Mouse (Mus musculus) thymus, postnatal 4 days (tissue): ENCODE data around the gene Rnft1.
"Not testable (repeated sequence)": the region's sequence is repeated elsewhere in the genome, so short reads cannot be mapped to it uniquely, and the experiment has no call there.

Experiments used
- DNase-seq: peaks from one replicate; pipeline ENCODE4 v3.0.0; 2021

The Rnft1 gene

DNA sequence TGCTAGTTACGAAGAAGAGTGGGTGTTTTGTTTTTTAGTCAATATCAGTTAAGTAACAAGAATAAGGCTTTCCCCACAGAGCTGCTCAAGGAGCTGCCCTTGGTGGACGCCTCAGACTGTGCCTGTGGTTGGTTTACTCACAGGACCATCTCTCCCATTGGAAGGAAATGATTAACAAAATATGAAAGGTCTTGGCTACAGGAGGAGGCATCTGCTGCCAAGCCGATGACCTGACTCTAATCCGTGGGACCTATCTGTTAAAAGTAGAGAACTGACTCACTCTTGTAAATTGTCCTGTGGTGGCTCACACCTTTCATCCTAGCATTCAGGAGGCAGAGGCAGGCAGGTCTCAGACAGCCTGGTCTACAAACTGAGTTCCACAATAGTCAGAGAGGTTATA is 43.1 kb downstream of the Rnft1 start:
- no peak for DNase-seq

DNA sequence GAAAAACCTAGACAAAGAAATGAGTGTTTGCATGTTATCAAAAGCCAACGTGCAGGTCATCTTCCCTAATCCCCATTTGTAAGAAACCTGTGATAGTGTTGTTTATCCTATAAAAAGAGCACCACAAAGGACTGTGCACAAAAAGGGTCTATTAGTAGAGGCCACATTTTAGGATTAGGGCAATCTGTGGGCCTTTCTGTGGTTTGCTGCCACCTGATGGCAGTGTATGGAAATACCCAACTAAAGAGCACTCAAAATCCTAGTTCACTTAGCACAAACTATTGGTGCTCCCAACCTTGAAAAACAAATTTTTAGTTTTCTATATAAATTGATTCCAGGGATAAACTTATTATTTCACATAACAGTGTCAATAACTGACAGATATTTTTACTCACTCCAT is 48.4 kb downstream of the Rnft1 start:
- peak; percentile 39 for DNase-seq

DNA sequence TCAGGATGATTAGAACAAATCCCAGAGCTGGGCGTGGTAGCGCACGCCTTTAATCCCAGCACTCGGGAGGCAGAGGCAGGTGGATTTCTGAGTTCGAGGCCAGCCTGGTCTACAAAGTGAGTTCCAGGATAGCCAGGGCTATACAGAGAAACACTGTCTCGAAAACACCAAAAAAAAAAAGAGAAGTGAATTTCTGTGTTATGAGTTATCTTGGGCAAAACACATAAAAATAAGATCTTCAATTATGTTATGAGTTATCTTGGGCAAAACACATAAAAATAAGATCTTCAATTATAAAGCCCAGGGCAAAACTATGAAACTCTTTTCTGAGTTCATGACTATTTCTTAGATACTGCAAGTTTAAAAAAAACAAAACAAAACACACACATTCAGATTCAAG is 48.8 kb downstream of the Rnft1 start:
- not testable (repeated sequence) for DNase-seq

DNA sequence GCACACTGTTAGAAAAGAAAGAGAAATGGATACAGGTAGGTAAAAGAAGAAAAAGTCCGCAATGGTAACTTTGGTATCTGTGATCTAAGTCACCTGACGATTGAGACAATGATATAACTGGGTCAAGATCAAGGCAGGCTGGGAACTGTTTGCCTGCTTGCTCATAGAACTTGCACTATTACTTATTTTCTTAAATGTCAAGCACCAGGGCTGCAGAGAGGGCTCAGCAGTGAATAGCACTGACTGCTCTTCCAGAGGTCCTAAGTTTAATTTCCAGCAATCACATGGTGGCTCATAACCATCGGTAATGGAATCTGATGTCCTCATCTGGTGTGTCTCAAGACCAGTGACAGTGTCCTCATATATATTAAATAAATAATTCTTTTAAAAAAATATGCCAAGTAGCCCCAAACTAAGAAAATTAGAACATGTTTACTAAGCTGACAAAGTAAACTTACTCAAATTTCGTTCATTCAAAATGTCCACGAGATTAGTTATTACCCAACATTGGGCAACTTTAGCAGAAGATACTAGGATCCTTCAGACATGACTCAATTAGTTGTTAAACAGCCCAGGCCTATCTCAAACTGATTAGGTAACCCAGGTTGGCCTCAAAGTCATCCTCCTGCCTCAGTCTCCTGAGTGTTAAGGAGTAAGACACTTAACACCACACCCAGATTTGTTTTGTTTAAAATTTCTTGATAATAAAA is 49.9 kb downstream of the Rnft1 start:
- DNase-seq: no peak

DNA sequence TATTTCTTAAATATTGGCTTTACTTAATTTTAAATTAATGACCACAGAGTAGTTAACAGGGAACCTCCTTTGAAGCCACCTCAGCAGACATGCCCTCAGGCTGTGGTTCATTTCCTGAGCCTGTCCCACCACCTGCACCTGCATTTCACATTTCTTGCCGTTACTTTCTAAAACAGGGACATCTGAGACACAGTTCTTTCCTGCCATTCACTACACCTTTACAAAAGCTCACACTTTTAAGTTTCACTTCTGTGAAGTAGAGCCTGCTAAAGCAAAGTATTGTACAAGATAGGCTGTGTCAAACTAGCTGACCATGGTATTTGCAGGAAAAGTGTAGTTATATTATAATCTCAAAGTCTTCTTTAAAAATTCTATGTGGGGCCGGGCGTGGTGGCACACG is 54.3 kb downstream of the Rnft1 start:
- peak; percentile 37 for DNase-seq

DNA sequence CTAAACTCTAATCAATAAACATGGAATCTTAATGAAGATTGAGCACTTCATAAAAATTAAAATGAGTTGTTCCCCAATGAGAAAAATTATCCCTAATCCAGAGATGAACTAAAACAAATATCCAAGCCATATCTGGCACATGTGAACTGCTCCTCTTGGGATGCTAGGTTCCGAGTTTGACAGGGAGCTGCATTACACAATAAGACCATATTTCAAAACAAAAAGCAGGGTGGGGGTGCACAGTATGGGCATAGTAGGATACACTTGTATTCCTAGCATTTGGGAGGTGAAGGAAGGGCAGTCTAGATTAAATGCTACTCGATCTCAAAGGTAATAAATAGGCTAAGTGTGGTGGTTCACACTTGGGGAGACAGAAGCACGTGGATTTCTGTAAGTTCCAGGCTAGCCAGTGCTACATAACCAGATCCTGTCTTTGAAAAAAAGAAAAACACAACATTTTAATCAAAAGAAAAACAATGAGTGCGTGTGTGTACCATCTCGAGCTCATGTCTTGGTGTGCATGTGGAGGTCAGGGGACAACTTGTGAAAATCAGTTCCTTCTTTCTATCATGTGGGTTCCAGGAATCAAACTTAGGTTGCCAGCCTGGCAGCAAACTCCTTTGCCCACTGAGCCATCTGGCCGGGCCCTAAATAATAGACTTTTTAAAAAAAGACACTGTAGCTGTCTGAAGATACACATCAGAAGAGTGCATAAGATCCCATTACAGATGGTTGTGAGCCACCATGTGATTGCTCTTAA is 55.4 kb downstream of the Rnft1 start:
- DNase-seq: no peak

DNA sequence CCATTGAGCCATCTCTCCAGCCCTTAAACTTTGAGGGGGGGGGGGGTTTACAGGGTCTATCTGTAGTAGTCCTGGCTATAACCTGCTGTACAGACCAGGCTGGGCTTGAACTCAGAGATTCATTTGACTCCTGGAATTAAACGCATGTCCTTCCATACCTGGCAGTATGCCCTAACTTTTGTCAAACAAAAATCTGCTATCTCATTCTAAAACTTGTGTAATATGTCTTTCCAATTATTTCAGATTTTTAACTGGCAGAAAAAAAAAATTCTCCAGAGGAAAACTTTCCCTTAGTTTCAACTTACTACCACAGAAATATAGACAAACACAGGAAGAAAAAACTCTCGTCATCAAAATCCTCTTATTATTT is 56.0 kb downstream of the Rnft1 start:
- no peak for DNase-seq

DNA sequence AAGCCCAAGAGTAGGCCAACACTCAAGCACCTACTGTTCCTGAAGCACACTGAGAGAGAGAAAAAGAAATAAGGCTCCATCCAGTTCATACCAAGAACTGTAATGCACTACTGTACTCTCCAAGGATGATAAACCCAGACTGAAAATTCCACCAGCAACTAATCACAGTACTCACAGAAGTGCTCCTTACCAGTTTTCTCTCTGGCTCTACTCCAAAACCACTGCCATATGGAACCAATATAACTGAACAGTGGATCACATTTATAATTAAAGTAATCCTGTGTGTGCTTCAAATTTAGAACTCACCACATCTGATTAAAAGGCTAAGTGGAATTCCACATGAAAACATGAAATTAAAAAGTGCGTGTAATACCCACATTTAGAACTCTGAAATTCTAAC is 58.4 kb downstream of the Rnft1 start:
- DNase-seq: no peak

DNA sequence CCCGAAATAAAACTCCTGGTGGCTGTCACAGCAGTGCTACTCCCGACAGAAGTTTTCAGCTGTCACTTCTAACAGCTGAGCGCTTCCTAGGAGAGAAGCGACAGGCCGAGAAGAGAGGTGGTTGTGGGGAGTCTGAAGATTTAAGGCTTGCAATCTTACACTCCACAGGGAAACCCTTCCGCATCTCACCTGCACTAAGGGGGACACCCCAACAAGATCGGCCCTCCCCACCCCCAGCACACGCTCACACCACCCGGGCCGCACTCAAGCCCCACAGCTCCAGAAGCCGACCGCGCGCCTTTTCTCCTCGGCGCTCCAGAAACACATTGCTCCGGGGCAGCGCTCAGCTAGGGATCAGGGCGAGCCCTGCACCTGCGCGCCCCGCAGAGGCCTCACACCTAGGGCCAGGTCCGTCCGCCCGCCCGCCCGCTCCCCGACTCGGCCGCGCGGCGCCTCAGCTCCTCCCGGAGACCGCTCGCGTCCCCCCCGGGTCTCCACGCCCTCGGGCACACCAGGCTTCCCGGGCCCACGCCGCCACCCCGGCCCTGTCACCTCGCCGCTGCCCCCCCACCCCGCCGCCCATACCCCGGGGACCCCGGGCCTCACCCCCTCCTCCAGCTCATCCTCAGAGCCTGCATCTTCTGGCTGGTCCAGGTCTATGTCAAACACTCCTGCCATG is 59.6 kb downstream of the Rnft1 start:
- no peak for DNase-seq

DNA sequence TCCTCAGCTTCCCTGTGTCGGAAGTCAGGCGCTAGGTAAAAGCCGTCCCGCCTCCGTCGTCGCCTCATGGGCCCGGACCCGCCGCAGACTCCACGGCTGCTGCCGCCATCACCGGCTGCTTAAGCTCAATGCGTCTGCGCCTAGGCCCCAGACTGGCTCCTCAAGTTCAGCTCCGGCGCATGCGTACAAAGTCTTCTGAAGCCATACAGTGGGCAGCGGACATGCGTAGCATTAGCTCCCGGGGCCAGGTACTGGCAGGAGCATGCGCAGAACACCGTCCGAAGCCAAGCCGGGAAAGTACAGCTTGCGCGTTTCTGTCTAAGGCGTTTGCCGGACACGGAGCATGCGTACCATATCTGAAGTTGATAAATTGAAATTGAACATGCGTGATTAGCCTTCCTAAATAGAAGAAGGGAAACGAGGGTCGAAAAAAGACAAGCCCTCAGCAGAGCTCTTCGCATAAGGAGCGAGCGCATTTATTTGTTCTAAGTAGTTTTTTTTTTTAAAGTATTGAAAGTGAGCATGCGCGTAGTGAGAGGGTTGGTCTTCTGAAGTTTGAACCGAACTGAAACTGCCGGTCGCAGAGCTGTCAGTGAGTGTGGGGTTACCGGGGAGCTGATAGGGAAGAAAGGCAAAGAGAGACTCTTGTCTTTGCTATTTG is 60.3 kb downstream of the Rnft1 start, which contains the start of the genes Rps6kb1 and Tubd1:
TSS of gene Rps6kb1 (minus strand) at position 167 of the 661 bp plus-strand sequence.
TSS of gene Tubd1 (plus strand) at position 353 of the 661 bp plus-strand sequence.
- DNase-seq: peak; percentile 99

DNA sequence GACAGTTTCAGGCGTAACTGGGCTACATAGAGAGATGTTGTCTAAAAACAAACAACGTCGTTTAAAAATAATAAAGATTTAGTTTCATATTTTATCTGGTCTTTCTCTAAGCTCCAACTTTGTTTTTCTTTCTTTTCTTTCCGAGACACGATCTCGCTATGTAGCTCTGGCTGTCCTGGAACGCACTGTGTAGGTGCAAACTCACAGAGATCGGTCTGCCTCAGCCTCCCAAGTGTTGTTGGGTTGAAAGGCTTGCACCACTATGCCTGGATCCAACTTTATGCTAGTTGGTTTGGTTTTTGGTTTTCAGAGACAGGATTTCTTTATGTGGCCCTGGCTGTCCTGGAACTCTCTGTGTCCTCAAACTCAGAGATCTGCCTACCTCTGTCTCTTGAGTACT is 61.1 kb downstream of the Rnft1 start:
- no peak for DNase-seq

DNA sequence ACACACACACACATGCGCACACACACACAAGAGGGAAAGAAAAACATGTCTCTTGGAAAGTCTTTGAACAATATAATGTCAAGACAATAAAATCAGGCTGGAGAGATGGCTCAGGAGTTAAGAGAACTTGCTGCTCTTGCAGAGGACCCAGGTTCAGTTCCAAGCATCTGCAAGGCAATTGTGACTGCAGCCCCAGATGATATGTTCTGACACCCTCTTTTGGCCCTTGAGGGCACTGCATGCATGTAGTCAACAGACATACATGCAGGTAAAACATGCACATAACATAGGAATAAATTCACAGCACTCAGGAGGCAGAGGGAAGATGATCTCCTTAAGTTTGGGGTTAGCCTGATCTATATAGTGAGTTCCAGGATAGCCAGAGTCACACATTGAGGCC is 63.0 kb downstream of the Rnft1 start:
- DNase-seq: peak; percentile 64
